Mouse (Mus musculus): ENCODE measurements around the gene Megf11. TPM values are rescaled to one million over a fixed set of nuclear protein-coding genes. Genes with fewer than 3 reads are reported as not detected.

Gene Megf11
- polyA plus RNA-seq, 1 experiment, result 0.09 TPM

DNA sequence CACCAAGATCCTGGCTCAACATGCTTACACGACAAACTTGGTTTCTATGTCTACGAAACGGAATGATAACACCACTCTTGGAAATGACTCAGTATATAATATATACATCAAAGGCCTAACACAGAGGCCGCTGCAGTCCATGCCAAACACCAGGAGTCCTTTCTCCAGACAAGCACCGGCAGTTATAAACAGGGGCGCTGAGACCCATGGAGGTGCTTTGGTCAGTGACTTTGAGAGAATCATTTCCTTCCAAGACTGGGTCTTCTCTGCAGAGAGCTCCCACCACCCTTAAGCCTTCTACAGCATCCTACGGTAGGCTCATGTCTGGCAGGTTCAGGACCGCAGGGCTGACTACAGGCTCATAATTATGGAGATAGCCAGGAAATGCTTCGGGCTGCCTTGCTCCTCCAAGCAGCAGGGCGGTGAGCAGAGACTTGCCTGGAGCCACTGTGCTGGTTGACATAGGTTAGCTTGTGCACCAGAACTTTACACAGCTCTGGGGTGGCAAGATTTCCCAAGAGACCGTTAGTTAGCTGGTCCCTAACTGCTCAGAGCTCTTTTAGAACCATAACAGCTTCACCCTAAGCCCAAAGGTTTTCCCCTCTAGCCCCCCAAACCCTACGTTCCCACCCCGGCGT lies 219.8 kb downstream of the Megf11 start:
- TF ChIP-seq POLR2A (IDR thresholded peaks at IDR 0.05; ENCODE audit: low read depth, low read length) (no peak), CTCF (IDR thresholded peaks at IDR 0.05; ENCODE audit: borderline replicate concordance, insufficient read depth, low read length) (no peak)
- no peak overlapping the region for H3K4me3 ChIP-seq (ENCODE audit: insufficient read depth, low read length)
- no peaks in the 10 kb centered on the region for H3K4me1 ChIP-seq (ENCODE audit: control insufficient read depth, insufficient read depth, low read length)
- H3K27ac ChIP-seq (ENCODE audit: insufficient read depth, low read length), result no peak overlapping the region

DNA sequence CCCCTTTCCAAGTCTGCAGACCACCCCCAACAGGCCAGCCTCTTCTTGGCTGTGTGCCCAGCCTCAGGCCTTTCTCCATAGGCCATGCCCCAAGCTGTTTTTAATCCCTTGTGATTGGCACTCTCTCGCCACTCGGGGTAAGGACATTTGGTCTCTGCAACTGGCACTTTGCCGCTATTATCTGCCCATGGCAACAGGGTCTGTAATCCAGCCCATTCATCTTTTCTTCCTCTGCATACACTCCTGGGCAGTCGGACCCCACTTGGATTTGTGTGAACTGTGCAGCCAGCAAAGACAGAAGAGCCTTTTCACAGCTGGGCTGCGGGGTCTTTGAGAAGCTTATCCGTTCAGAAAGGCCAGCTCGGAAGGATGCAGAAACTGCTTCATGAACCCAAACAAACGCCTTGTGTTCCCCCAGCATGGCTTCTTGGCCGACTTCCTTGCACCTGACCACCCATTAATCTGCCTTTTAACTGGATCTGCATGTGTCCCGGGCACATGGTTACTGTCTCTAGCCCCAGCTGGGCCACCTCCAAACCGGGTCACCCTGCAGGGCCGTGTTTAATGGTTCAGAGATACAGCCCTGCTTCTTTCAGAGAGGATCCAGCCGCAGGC lies 220.4 kb downstream of the Megf11 start:
- Histone ChIP-seq H3K4me1 (ENCODE audit: control insufficient read depth, insufficient read depth, low read length) (no peaks in the 10 kb centered on the region), H3K4me3 (ENCODE audit: insufficient read depth, low read length) (no peak overlapping the region), H3K27ac (ENCODE audit: insufficient read depth, low read length) (no peak overlapping the region)
- TF ChIP-seq POLR2A (IDR thresholded peaks at IDR 0.05; ENCODE audit: low read depth, low read length), result no peak
- TF ChIP-seq CTCF (IDR thresholded peaks at IDR 0.05; ENCODE audit: borderline replicate concordance, insufficient read depth, low read length), result no peak

GRCm38 (mm10) chr9:64607049-64607448 lies 221.6 kb downstream of the Megf11 start:
- H3K27ac ChIP-seq (ENCODE audit: insufficient read depth, low read length), result no peak overlapping the region

DNA sequence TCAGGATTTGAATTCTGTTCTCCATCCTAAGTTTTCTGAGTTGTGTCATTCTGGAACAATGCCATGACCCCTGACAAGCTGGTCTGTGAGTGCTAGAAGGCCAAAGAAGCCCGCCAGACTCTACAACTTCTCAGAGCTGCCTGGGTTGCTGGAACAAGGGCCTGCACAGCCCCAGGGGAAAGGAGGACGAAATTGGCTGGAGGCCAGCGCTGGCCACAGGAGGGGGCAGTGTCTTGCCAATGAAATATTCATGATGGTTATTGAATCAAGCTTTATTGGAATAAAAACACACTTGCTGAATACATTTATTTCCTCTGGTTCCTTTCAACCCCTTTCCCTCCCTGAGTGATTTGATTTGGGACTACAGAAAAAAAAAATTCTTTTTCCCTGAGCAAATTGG lies 224.1 kb downstream of the Megf11 start:
- no peak overlapping the region for H3K27ac ChIP-seq (ENCODE audit: insufficient read depth, low read length)
- H3K4me3 ChIP-seq (ENCODE audit: insufficient read depth, low read length), result no peak overlapping the region
- H3K4me1 ChIP-seq (ENCODE audit: control insufficient read depth, insufficient read depth, low read length), result no peaks in the 10 kb centered on the region
- TF ChIP-seq CTCF (IDR thresholded peaks at IDR 0.05; ENCODE audit: borderline replicate concordance, insufficient read depth, low read length) (no peak), POLR2A (IDR thresholded peaks at IDR 0.05; ENCODE audit: low read depth, low read length) (no peak)

More at GRCm38 (mm10) chr9:64607049-64607448, 221.6 kb downstream of the Megf11 start:
- Histone ChIP-seq H3K4me3 (ENCODE audit: insufficient read depth, low read length) (no peak overlapping the region), H3K4me1 (ENCODE audit: control insufficient read depth, insufficient read depth, low read length) (no peaks in the 10 kb centered on the region)
- TF ChIP-seq CTCF (IDR thresholded peaks at IDR 0.05; ENCODE audit: borderline replicate concordance, insufficient read depth, low read length), result no peak

DNA sequence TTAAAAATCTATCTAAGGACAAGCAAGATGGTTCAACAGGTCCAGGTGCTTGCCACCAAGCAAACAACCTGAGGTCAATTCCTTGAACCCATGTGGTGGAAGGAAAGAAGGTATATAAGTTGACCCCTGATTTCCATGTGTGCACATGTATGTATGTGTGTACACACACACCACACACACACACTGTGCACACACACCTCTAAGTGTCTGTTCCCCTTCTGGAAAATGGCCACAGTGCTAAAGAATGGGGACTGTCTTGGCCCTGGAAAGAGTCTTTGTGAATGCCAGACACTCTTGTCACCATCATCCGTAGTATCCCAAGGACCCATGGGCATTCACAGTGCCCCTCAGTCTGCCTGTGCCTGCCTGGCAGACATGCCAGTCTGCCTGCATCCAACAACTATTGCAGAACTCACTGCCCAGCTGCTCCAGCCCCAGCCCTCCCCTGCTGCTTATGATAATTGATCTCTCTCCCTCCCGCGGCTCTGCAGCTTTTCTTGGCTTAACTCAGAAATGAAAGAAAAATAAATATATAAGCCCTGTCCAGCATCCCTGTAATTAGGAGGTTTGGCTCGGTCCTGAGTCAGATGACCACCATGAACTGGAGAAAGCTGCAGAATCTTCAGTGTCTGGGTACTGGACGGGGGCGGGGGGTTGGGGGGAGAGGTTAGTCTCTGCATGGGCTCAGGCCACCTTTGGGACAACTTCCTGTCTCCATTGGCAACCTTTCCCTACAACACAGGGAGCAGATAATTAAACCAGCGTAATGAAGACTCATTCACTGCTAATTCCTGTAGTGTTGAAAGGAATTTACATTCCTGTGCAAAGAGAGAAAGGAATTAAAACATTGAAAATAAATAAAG lies 226.9 kb downstream of the Megf11 start:
- Histone ChIP-seq H3K4me1 (ENCODE audit: control insufficient read depth, insufficient read depth, low read length) (no peaks in the 10 kb centered on the region), H3K4me3 (ENCODE audit: insufficient read depth, low read length) (no peak overlapping the region), H3K27ac (ENCODE audit: insufficient read depth, low read length) (no peak overlapping the region)
- TF ChIP-seq CTCF (IDR thresholded peaks at IDR 0.05; ENCODE audit: borderline replicate concordance, insufficient read depth, low read length), result no peak
- no peak for TF ChIP-seq POLR2A (IDR thresholded peaks at IDR 0.05; ENCODE audit: low read depth, low read length)

GRCm38 (mm10) chr9:64612984-64613649 lies 227.7 kb downstream of the Megf11 start:
- H3K4me3 ChIP-seq (ENCODE audit: insufficient read depth, low read length), result no peak overlapping the region
- H3K4me1 ChIP-seq (ENCODE audit: control insufficient read depth, insufficient read depth, low read length), result no peaks in the 10 kb centered on the region
- no peak overlapping the region for H3K27ac ChIP-seq (ENCODE audit: insufficient read depth, low read length)
- TF ChIP-seq POLR2A (IDR thresholded peaks at IDR 0.05; ENCODE audit: low read depth, low read length) (no peak), CTCF (IDR thresholded peaks at IDR 0.05; ENCODE audit: borderline replicate concordance, insufficient read depth, low read length) (no peak)

DNA sequence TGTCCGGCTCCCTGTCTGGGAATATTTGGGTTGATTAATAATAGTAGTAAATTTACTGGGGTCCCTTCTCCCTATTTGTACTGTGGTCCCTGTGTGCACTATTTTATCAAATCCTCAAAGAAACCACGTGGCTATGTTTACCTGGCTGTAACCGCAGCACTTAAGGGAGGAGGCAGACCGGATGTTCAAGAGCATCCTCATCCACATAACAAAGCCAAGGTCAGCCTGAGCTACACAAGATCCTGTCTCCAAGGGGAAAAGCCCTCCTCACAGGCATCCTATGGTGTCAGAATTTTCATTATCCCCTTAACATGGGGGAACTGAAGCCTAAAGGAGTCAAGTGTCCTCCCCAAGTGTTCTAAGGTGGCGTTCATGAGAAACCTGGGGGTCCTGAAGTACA lies 232.0 kb downstream of the Megf11 start:
- no peak for TF ChIP-seq POLR2A (IDR thresholded peaks at IDR 0.05; ENCODE audit: low read depth, low read length)
- no peak for TF ChIP-seq CTCF (IDR thresholded peaks at IDR 0.05; ENCODE audit: borderline replicate concordance, insufficient read depth, low read length)
- H3K27ac ChIP-seq (ENCODE audit: insufficient read depth, low read length), result no peak overlapping the region
- H3K4me3 ChIP-seq (ENCODE audit: insufficient read depth, low read length), result no peak overlapping the region
- H3K4me1 ChIP-seq (ENCODE audit: control insufficient read depth, insufficient read depth, low read length), result no peaks in the 10 kb centered on the region

- Histone ChIP-seq H3K4me3 (ENCODE audit: insufficient read depth, low read length) (no peak overlapping the region), H3K27ac (ENCODE audit: insufficient read depth, low read length) (no peak overlapping the region), H3K4me1 (ENCODE audit: control insufficient read depth, insufficient read depth, low read length) (no peaks in the 10 kb centered on the region)
- TF ChIP-seq POLR2A (IDR thresholded peaks at IDR 0.05; ENCODE audit: low read depth, low read length), result no peak
- no peak for TF ChIP-seq CTCF (IDR thresholded peaks at IDR 0.05; ENCODE audit: borderline replicate concordance, insufficient read depth, low read length)
Measured at GRCm38 (mm10) chr9:64618433-64618832, 233.0 kb downstream of the Megf11 start.

DNA sequence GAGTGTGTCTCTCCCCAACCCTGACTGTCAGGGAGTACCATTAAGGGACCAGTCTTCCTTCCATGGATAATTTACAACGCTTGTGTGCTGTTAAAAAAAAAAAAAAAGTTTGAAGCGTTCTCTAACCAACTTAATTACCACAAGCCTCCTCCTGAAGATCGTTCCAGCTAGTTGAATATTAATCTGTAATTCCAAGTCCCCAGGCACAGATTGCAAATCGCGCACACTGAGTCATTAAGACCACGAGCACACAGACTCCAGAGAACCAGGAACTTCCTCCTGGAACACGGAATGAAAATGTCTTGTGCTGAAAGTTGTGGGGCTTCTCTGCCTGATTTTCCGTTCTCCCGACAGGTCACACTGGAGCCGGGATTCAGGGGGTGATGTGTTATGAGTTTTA lies 234.0 kb downstream of the Megf11 start:
- no peak overlapping the region for H3K4me3 ChIP-seq (ENCODE audit: insufficient read depth, low read length)
- H3K27ac ChIP-seq (ENCODE audit: insufficient read depth, low read length), result no peak overlapping the region
- H3K4me1 ChIP-seq (ENCODE audit: control insufficient read depth, insufficient read depth, low read length), result no peaks in the 10 kb centered on the region
- TF ChIP-seq CTCF (IDR thresholded peaks at IDR 0.05; ENCODE audit: borderline replicate concordance, insufficient read depth, low read length) (no peak), POLR2A (IDR thresholded peaks at IDR 0.05; ENCODE audit: low read depth, low read length) (no peak)
